Mouse (Mus musculus) adrenal gland, adult 10 weeks (tissue): Measurements from ENCODE around the gene Olfr1185-ps1. TPM values are rescaled to one million over a fixed set of nuclear protein-coding genes. Genes with fewer than 3 reads are reported as not detected.

Experiments
- polyA plus RNA-seq: library from polyadenylated mRNA; stranded (reverse); fragments of 350-450 nt; fragmentation: Illumina TruSeq; extraction: RNeasy Lipid Tissue Mini Kit (QIAGEN cat#74804); gene quantifications from one replicate; pipeline ENCODE4 v1.2.3, GENCODE M21; 2014; ENCODE audit warnings: low read depth, low replicate concordance

Gene Olfr1185-ps1
- polyA plus RNA-seq: not detected

GRCm38 (mm10) chr2:88493020-88493419, at the start of gene Olfr1185-ps1:
TSS of gene Olfr1185-ps1 (plus strand) at chr2:88493320.

GRCm38 (mm10) chr2:88449031-88449430, 44.1 kb upstream of the Olfr1185-ps1 start, which contains the start of gene Gm13757:
TSS of gene Gm13757 (minus strand) at chr2:88449131.

GRCm38 (mm10) chr2:88454567-88454966, 38.6 kb upstream of the Olfr1185-ps1 start, which contains the start of gene Olfr1183:
TSS of gene Olfr1183 (plus strand) at chr2:88454867.

GRCm38 (mm10) chr2:88483298-88483697, 9.8 kb upstream of the Olfr1185-ps1 start, which contains the start of gene Olfr1184:
TSS of gene Olfr1184 (plus strand) at chr2:88483598.

GRCm38 (mm10) chr2:88518251-88518650, 25.1 kb downstream of the Olfr1185-ps1 start, which contains the start of gene Olfr1186:
TSS of gene Olfr1186 (plus strand) at chr2:88518551.

Other genes starting within 250 kb of the Olfr1185-ps1 start
- gene Olfr1173, start 213.4 kb upstream of the Olfr1185-ps1 start, polyA plus RNA-seq: not detected
- gene Olfr1174-ps, start 178.2 kb upstream of the Olfr1185-ps1 start, polyA plus RNA-seq: not detected
- not detected for gene Olfr1175-ps, start 166.1 kb upstream of the Olfr1185-ps1 start, polyA plus RNA-seq
- gene Olfr1176, start 156.6 kb upstream of the Olfr1185-ps1 start, polyA plus RNA-seq: not detected
- gene Olfr1177-ps, start 146.8 kb upstream of the Olfr1185-ps1 start, polyA plus RNA-seq: not detected
- gene Olfr1178, start 106.3 kb upstream of the Olfr1185-ps1 start, polyA plus RNA-seq: not detected
- not detected for gene Olfr1179, start 86.9 kb upstream of the Olfr1185-ps1 start, polyA plus RNA-seq
- not detected for gene Olfr1180, start 74.2 kb upstream of the Olfr1185-ps1 start, polyA plus RNA-seq
- not detected for gene Olfr1181, start 67.1 kb upstream of the Olfr1185-ps1 start, polyA plus RNA-seq
- gene Gm13757, start 44.2 kb upstream of the Olfr1185-ps1 start, polyA plus RNA-seq: not detected
- gene Olfr1183, start 38.5 kb upstream of the Olfr1185-ps1 start, polyA plus RNA-seq: not detected
- gene Olfr1184, start 9.7 kb upstream of the Olfr1185-ps1 start, polyA plus RNA-seq: not detected
- gene Olfr1186, start 25.2 kb downstream of the Olfr1185-ps1 start, polyA plus RNA-seq: not detected
- not detected for gene Olfr1188, start 63.6 kb downstream of the Olfr1185-ps1 start, polyA plus RNA-seq
- gene Olfr1189, start 93.1 kb downstream of the Olfr1185-ps1 start, polyA plus RNA-seq: not detected
- not detected for gene Olfr1191-ps1, start 147.2 kb downstream of the Olfr1185-ps1 start, polyA plus RNA-seq
- gene Olfr1192-ps1, start 155.2 kb downstream of the Olfr1185-ps1 start, polyA plus RNA-seq: not detected
- not detected for gene Olfr1193, start 182.3 kb downstream of the Olfr1185-ps1 start, polyA plus RNA-seq
- gene Olfr1195, start 195.9 kb downstream of the Olfr1185-ps1 start, polyA plus RNA-seq: not detected
- gene Olfr1196, start 211.3 kb downstream of the Olfr1185-ps1 start, polyA plus RNA-seq: not detected
- gene Olfr1197, start 239.0 kb downstream of the Olfr1185-ps1 start, polyA plus RNA-seq: not detected